Mouse (Mus musculus): ENCODE results near the gene Rnf220.

GRCm38 (mm10) chr4:117224122-117224521, 272.7 kb downstream of the Rnf220 start:
- TF ChIP-seq CTCF (IDR thresholded peaks at IDR 0.05; ENCODE audit: borderline replicate concordance, insufficient read depth, low read length) (no peak), POLR2A (IDR thresholded peaks at IDR 0.05; ENCODE audit: low read depth, low read length) (no peak)

All from embryonic fibroblast, embryonic 13.5 days (primary cell).